Mouse (Mus musculus) gastrocnemius, postnatal 25 days (tissue): ENCODE measurements around the gene Ivl. TPM values are rescaled to one million over a fixed set of nuclear protein-coding genes. Genes with fewer than 3 reads are reported as not detected.

Experiments used
- DNase-seq: peaks from one replicate; pipeline ENCODE4 v3.0.0; 2022
- long read RNA-seq, 2 experiments: library from polyadenylated mRNA; stranded (forward); transcript quantifications; one replicate each; pipeline ENCODE4 v2.0.0; 2021
- total RNA-seq, 2 experiments: library from RNA; stranded (reverse); gene quantifications; 1 replicate in 1 of 2; 2 replicates in 1 of 2; pipeline ENCODE4 v1.2.3; 2021

Gene Ivl
- total RNA-seq = not detected
- long read RNA-seq, experiment 1 = 0 reads
- long read RNA-seq, experiment 2 = 0 reads

- no peak for DNase-seq
Measured at GRCm38 (mm10) chr3:92573449-92574041, at the start of gene Ivl. Gene Ivl (minus strand): TSS chr3:92573735.

GRCm38 (mm10) chr3:92621560-92621959 is 48.0 kb upstream of the Ivl start, which contains the start of gene Lce6a:
Gene Lce6a (minus strand): TSS chr3:92621660.
- DNase-seq = no peak

DNA sequence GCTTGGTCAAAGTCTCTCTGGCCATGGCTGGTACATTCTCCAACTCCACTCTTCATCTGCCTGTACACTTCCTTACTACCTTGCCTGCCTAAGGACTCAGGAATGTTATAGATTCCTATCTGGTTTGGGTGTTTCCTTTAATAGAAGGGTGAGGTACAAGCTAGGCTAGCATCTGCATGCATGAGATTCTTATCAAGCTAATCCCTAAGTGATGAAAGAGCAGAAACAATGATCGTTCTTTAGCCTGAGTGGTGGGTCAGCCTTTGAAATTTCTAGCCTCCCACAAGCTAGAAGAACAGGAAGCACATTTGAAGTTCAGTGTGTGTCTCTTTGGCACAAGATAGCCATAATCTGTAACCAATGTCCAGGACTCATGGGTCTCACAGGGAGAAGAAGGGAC is 36.3 kb upstream of the Ivl start:
- no peak for DNase-seq

DNA sequence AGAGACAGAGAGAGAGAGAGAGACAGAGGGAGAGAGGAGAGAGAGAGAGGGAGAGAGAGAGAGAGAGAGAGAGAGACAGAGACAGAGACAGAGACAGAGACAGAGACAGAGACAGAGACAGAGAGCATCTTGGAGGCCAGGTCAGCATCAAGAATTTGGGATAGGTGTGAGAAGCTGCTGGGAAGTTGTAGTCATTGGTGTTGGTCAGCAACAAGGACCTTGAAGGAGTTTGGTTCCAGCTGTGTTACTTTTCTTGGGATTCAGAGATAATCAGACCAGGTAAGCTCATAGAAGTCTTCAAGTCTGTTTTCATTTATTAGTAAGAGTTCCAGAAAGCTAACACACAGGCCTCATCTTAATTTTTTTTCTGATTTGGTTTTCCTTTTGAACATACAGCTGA is 33.9 kb upstream of the Ivl start, which contains the start of gene 2210017I01Rik:
Gene 2210017I01Rik (minus strand): TSS at position 101 of the 400 bp plus-strand sequence.
- DNase-seq = no peak

GRCm38 (mm10) chr3:92602169-92602568 is 28.6 kb upstream of the Ivl start:
- no peak for DNase-seq

DNA sequence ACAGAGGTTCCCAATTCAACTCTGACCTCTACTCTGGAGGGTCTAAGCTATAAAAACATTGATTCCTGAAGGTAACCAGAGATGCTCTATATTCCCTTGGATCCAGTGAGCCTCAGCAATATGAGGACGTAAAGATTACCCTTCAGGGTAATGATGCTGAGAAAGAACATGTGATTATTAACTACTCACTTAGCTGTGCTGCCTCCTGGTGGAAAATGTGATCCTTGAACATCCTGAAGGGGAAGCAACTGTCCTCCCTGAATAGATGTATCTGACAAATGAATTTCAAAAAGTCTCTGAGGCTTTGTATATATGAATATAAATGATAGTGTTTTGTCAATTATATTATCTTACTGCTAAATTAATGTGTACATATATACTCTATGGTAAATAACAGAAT is 26.9 kb upstream of the Ivl start:
- DNase-seq = no peak

- DNase-seq = no peak
Measured at GRCm38 (mm10) chr3:92599973-92600372, 26.4 kb upstream of the Ivl start.

- DNase-seq = no peak
Measured at GRCm38 (mm10) chr3:92598429-92598828, 24.9 kb upstream of the Ivl start.

- DNase-seq = no peak
Measured at GRCm38 (mm10) chr3:92588858-92589257, 15.3 kb upstream of the Ivl start, which contains the start of gene Smcp. Gene Smcp (minus strand): TSS chr3:92588997.

GRCm38 (mm10) chr3:92587190-92587589 is 13.7 kb upstream of the Ivl start:
- no peak for DNase-seq

DNA sequence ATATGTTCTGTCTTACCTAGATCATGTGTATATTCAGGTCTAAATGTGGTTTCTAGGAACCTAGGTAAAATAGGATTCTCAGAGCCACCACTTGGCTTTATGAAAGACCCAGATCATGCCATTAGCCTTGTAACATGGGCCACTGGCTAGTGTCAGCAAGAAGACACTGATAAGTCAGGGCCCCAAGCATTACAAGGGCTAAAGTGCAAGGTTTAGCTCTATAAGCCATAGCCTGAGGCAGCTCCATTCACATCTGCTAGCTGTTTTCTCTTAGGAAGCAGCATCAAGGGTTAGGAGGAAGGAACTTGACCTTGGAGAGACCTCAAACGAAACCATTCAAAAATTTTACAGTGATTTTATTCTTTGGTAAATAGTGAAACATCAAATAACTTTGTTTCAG is 11.5 kb upstream of the Ivl start:
- no peak for DNase-seq

- no peak for DNase-seq
Measured at GRCm38 (mm10) chr3:92583164-92583826, 9.8 kb upstream of the Ivl start.

DNA sequence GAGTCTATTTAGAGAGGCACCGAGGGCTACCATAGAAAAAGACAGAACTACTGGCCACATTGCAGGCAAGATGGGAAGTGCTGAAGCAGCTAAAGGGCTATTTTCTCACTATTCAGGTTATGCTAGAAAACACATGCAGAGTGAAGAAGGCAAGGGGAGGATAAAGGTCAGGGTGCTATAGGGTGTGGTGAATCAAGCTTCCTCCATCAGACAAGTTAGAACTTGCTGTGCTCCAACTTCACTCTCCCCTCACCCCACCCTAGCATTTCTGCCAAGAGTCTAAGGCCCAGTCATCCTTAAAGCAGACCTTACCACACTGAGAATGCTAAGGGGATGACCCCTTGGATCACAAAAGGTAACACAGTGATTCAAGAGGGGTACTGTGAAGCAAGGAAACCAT is 6.0 kb upstream of the Ivl start:
- DNase-seq = no peak

DNA sequence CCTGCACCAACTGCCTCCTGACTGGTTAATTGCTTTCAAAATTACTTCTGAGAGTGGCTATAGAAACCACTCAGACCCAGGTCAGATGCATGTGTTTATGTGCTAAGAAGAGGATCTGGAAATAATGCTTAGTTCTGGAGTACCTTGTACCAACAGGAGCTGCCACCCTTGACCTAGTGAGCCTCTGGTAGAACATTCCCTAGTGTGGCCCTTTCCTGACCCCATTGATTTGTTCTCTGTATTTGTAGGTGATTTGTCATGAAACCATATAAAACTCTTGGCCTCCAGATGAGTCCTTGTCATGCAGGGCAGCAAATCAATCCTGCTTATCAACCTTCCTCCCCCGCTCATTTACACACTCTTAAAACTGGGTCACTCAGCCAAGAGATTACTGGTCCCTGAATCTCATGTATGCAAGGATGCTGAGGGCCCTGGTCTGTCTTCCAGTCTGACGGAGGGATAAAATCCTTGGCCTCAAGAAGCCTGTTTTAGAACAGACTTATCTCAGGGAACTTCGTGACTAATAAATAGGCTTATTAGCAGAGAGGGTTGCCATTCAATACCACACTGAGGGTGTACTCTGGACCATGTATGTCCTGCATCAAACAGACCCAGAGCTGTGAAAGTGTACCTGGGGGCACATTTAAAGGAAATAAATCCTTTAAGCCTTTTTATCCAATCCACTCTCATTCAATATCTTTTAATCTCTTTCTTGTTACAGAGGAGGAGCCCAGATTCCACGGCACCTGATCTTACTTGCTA is 5.3 kb upstream of the Ivl start:
- DNase-seq = no peak

DNA sequence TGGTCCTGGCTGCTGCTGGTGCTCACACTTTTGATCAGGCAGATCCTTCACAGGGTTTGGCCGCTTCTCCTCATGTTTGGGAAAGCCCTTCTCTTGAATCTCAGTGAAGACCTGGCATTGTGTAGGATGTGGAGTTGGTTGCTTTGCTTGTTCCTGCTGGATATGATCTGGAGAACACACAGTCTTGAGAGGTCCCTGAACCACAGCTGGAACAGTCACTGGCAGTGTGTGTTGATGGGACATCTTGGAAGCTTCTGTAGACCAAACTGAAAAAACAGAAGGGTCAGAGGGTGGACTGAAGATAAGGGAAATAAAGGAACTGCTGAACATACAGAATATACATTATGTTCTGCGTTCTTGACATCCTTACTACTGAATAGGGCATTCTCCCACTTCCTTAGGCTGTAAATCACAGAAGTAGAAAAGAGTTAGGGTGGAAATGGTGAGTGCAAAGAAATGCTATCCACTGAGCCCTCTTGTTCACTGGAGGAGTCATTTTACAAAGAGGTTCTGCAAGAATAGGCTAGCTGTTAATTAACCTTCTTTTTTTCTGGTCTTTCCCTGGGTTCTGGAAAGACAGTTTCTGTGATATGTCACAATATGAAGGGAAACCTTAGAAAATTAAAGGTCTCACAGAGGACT is 900 bp downstream of the Ivl start:
- DNase-seq = no peak

DNA sequence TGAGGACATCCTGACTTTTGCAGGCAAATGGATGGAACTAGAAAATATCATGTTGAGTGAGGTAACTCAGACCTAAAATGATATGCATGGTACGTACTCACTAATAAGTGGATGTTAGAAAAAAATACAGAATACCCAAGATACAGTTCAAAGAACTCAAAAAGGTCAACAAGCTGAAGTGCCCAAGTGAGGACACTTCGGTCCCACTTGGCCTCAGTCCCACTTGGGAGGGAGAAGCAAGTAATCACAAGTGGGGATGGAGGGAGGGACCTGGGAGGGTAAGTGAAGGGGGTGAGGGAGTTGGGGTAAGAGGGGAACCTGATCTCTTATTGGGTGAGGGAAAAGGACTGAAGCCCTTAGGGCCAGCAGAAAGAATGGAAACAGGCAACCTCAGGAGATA is 4.8 kb downstream of the Ivl start:
- DNase-seq = no peak

DNA sequence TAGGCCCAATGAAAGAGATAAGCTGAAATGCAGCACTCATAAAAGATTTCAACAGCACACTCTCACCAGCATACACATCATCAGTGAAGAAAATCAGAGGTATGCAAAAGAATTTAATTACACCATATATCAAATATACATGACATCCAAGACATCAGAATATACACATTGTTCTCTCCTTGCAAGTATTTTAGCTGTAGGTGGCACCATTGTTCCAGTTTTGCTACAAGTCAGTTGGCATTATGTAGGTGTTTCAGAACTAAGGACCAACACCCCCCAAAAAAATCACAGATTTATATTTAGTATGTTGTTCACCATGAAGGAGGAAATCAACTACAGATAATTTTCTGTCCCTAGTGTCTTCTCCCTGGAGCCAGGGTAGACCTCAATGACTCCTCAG is 8.1 kb downstream of the Ivl start:
- no peak for DNase-seq

DNA sequence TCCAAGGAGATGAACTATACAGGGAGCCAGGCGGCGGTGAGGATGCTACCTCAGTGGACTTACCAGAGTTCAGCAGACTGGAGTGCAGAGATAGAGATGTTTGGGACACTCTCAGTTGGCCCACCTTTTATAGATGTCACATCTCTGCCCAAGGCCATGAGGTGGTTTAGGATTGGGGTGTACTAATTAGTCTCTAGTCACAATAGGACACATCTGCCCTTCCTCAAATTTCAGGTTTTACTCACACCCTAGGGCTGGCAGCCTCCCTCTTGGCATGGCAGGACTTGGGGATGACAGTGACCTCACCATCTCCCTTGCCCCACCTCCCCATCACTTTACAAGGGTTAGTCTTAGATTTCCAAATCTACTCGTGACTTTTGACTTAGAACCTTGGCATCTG is 39.1 kb downstream of the Ivl start, which contains the start of gene 2310046K23Rik:
Gene 2310046K23Rik (minus strand): TSS at position 101 of the 400 bp plus-strand sequence.
- no peak for DNase-seq
